Mouse (Mus musculus) lung, adult 2 months (tissue): ENCODE measurements at regions not wholly inside any gene's neighbourhood (a gene's known extent, or its start where the extent isn't known, plus 50 kb on each side); places are given as distances from the start of the nearest gene placed in this dataset.

ENCODE experiments used
- CTCF ChIP-seq: fragments of 200-500 bp; IDR thresholded peaks from 2 replicates; pipeline ENCODE4 v1.5.1; 2011; ENCODE audit warnings: mild to moderate bottlenecking, low read length, control low read depth; ENCODE audit not compliant: insufficient read depth
- POLR2A ChIP-seq: fragments of 200-500 bp; IDR thresholded peaks from 2 replicates; pipeline ENCODE4 v1.6.1; 2011; ENCODE audit warnings: low read depth, mild to moderate bottlenecking, control low read depth, low read length, borderline replicate concordance; ENCODE audit errors: extremely low read depth

- TF ChIP-seq CTCF (no peak), POLR2A (no peak)
Measured at GRCm38 (mm10) chr9:61002572-61002971, 208.2 kb downstream of the Uaca start.
